Mouse (Mus musculus): ENCODE measurements around the gene Gm28051. TPM values are rescaled to one million over a fixed set of nuclear protein-coding genes. Genes with fewer than 3 reads are reported as not detected.

Gm28051 gene
- polyA plus RNA-seq, 1 experiment from 2014 or later = not detected

DNA sequence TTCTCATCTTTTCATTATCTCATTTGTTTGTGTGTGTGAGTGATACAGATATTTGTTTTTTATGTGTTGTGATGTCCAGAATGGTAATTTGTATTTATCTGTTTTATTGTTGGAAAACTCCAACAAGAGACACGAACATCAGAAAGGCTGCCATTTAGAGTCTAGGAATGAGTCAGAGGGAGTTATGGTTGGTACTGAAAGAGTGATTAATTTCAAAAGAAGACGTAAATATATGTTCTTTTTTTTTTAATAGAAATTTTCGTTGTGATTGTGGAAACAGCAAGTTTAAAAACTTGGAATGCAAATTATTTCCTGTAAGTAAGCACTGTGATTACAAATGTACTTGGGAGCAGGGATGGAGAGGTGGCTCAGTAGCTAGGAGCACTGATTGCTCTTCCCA, 4.1 kb upstream of the Gm28051 start:
- no peaks in the 10 kb centered on the region for H3K9me3 ChIP-seq
- no peak overlapping the region for H3K4me3 ChIP-seq
- peaks cover 38% of the 10 kb centered on the region for H3K36me3 ChIP-seq
- H3K4me1 ChIP-seq = peaks cover 13% of the 10 kb centered on the region
- H3K27me3 ChIP-seq (ENCODE audit: insufficient read depth, poor library complexity, severe bottlenecking) = no peaks in the 10 kb centered on the region
- 88% methylated on average over 3 of the region's 3 CpGs for WGBS
- DNase-seq (ENCODE audit: low spot score) = peak; percentile 24
- H3K27ac ChIP-seq = no peak overlapping the region

DNA sequence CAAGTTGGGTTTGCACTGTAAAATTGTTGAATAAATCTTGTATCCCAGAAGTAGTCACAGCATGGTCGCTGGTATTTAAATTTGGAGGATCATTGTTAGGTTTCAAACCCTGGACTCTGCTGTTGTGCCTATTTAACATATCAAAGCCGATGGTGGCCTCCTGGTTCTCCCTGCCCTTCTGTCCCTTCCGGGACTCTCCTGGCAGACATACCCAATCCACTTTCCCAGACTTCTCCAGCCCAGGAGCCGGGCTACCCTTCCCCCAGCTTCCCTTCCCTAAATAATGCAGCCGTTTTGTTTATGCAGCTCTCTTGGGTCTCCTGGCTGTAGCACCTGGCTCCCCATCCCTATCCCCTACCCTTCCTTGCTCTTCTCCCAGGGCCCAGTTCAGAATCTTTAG, 1.4 kb upstream of the Gm28051 start:
- H3K36me3 ChIP-seq = peaks cover 16% of the 10 kb centered on the region
- peak overlapping the region; percentile 91; the same call in 1 of the 2 replicates for H3K27ac ChIP-seq
- peak overlapping the region; percentile 94 for H3K4me3 ChIP-seq
- WGBS = 3% methylated on average over 5 of the region's 5 CpGs
- H3K27me3 ChIP-seq (ENCODE audit: insufficient read depth, poor library complexity, severe bottlenecking) = no peaks in the 10 kb centered on the region
- H3K9me3 ChIP-seq = no peaks in the 10 kb centered on the region
- peaks cover 15% of the 10 kb centered on the region for H3K4me1 ChIP-seq
- peak; percentile 63 for DNase-seq (ENCODE audit: low spot score)

DNA sequence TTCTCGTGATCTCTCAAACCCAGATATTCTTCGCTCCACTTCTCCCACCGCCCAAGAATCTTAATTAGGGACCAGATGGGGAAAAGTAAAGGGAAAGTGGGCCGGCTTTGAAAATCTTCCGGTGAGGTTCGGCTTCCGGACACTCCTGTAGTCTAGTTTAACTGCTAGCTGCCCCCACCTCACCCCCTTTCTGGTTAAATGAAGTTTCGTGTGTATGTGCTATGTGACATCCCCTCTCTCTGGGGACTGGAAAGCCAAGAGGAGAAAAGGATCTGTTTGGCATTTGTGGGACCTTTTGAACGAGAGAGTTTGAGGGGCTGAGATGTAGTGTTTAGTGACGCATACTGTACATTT, 815 bp upstream of the Gm28051 start, which contains the start of gene Gm20604:
Gm20604 (minus strand) TSS at position 270 of the 354 bp plus-strand sequence.
- Histone ChIP-seq H3K4me3 (peak within 1 kb of the TSS; percentile 94), H3K4me1 (peaks cover 15% of the 10 kb centered on the region), H3K36me3 (peaks cover 14% of the 10 kb centered on the region), H3K9me3 (no peaks in the 10 kb centered on the region), H3K27me3 (ENCODE audit: insufficient read depth, poor library complexity, severe bottlenecking) (no peaks in the 10 kb centered on the region), H3K27ac (peak within 1 kb of the TSS; percentile 91)
- WGBS = 1% methylated on average over 10 of the region's 10 CpGs
- no peak for DNase-seq (ENCODE audit: low spot score)

DNA sequence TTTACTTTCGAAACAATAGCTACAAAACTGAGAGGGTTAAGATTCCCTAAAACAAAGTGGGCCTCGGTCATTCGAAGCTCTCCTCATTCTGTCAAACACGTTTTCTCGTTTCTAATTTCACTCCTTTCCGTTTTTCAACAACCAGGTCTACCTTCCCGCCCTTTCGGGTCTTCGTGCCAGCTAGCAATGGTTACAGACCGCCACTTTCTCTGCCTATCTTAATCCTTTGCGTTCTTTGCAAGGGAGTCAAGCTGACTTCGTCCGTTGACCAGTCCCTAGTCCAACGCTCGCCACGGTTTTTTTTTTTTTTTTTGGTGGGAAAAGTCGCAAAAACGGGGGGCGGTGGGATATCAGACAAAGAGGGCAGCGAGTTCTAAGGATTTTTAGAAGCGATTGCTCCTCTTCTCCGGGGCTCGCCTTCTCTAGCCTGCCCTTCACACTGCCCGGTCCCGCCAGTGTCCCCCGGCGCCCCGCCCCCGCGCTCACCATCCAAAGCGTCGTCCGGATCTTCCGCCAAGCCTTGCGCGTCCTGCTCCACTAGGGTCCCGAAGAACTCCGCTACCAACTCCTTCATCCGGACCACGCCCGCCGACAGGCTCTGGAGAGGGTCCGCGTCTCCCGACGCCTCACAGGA, 393 bp downstream of the Gm28051 start:
- H3K27me3 ChIP-seq (ENCODE audit: insufficient read depth, poor library complexity, severe bottlenecking) = no peaks in the 10 kb centered on the region
- H3K27ac ChIP-seq = peak overlapping the region; percentile 91
- no peaks in the 10 kb centered on the region for H3K9me3 ChIP-seq
- peaks cover 8% of the 10 kb centered on the region for H3K36me3 ChIP-seq
- WGBS = 1% methylated on average over 46 of the region's 46 CpGs
- DNase-seq (ENCODE audit: low spot score) = no peak
- peak overlapping the region; percentile 94 for H3K4me3 ChIP-seq
- peaks cover 15% of the 10 kb centered on the region for H3K4me1 ChIP-seq

DNA sequence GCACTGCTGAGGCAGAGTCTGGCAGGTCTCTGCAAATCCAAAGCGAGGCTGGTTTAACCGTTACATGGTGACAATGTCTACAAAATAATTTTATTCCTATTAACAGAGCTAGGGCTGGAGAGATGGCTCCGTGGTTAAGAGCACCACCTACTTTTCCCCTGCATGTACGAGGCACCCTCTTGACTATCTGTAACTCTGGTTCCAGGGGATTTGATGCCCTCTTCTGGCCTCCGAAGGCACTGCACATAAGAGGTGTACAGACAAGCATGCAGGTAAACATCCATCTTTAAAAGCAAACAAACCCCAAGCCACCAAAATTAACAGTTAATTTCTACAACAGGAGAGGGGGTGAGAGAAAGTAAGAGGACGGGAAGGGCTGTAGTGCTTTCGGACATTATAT, 1.3 kb downstream of the Gm28051 start:
- Histone ChIP-seq H3K27ac (peak overlapping the region; percentile 91; the same call in 1 of the 2 replicates), H3K36me3 (peaks cover 7% of the 10 kb centered on the region; the same call in 1 of the 2 replicates), H3K4me1 (peaks cover 15% of the 10 kb centered on the region), H3K27me3 (ENCODE audit: insufficient read depth, poor library complexity, severe bottlenecking) (no peaks in the 10 kb centered on the region), H3K4me3 (peak overlapping the region; percentile 94), H3K9me3 (no peaks in the 10 kb centered on the region)
- peak; percentile 72 for DNase-seq (ENCODE audit: low spot score)
- WGBS = 77% methylated on average over 7 of the region's 7 CpGs

DNA sequence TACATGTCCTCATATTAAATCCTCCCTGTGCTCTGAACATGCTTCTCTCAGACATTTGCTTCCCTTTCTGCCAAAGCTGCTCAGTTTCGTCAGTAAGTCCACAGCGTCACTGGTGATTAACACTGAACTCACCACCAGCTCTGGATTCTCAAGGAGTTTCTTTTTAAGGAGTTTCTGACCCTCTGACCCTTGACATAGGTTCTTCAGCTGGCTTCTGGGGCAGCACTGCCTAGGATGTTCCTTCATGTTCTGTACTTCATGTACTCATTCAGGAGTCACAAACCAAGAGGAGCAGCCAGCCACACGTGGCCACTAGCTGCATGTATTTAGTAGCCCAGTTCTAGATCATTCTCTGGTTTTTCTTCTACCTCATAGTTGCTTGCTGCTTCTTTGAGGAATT, 9.3 kb downstream of the Gm28051 start:
- H3K9me3 ChIP-seq = no peaks in the 10 kb centered on the region
- WGBS = 83% methylated on average over 3 of the region's 3 CpGs
- no peak overlapping the region for H3K27ac ChIP-seq
- H3K4me3 ChIP-seq = no peak overlapping the region
- peaks cover 10% of the 10 kb centered on the region for H3K4me1 ChIP-seq
- H3K36me3 ChIP-seq = peaks cover 19% of the 10 kb centered on the region
- no peaks in the 10 kb centered on the region for H3K27me3 ChIP-seq (ENCODE audit: insufficient read depth, poor library complexity, severe bottlenecking)
- peak; percentile 54 for DNase-seq (ENCODE audit: low spot score)

DNA sequence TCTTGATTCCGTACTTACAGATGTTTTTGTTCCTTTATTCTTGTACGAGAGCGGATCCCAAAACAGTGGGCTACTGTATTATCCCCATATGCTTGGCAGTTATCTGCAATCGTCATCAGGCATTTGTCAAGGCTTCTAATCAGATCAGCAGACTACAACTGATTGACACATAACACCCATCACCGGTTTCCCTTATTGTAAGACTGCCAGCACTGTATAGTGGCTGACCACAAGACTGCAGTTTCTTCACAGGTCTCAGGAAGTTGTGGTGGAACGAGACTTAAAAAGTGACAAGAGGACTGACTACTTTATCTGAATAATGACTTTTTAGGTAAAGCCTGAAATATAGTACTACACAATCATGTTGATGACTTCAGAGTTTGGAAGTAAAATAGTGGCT, 12.7 kb downstream of the Gm28051 start:
- peak overlapping the region; percentile 93; the same call in 1 of the 2 replicates for H3K4me3 ChIP-seq
- no peaks in the 10 kb centered on the region for H3K9me3 ChIP-seq
- 58% methylated on average over 6 of the region's 6 CpGs for WGBS
- DNase-seq (ENCODE audit: low spot score) = peak; percentile 70
- no peaks in the 10 kb centered on the region for H3K27me3 ChIP-seq (ENCODE audit: insufficient read depth, poor library complexity, severe bottlenecking)
- H3K36me3 ChIP-seq = peaks cover 19% of the 10 kb centered on the region
- H3K4me1 ChIP-seq = peaks cover 20% of the 10 kb centered on the region
- H3K27ac ChIP-seq = no peak overlapping the region

DNA sequence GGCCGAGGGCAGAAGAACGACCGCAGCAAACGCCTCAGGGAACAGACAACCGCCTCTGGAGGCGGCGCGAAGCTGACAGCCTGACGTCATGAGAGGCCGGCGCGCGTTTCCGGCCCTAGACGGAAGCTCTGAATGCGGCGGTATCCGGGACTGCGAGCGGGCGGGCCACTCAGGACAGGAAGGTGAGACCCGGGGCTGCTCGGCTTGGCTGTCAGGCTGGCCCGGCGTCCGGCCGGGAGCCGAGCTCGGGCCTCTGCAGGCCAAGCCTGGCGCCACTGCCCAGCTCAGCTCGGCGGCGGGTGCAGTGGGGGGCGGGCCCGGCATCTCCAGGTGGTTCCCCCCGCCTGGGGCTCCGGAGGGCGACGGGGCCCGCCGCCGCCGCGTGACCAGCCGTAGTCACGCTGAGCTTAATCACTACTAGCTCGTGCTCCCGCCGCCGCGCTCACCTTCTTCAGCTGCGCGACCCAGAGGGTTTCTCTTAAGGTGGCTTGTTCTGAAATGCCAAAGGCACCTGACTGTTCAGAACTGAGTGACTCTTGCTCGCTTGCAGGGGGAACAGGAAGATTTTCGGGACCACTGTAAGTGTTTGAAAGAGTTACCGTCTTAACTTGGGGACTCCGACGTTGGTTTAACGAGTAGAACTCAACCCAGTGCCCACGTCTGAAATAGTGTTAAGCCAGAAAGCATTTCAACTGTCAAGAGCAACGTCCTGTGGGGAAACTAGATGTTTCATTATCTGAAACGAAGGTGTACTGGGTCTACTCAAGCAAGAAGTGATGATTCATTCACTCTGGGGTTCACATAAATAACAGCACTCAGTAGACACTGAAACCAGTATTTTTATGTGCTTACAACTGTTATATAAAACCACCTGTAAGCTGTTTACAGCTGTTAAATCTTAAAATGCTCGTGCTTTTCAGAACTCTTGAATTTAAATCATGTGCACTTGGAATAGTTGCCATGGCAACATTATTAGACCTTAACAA, 13.7 kb downstream of the Gm28051 start, which contains the start of the genes Moap1 and Tmem251:
Moap1 (minus strand) TSS at position 73 of the 986 bp plus-strand sequence.
Tmem251 (plus strand) TSS at position 174 of the 986 bp plus-strand sequence.
- H3K36me3 ChIP-seq = peaks cover 15% of the 10 kb centered on the region
- H3K9me3 ChIP-seq = no peaks in the 10 kb centered on the region
- WGBS = under 1% methylated on average over 63 of the region's 63 CpGs

DNA sequence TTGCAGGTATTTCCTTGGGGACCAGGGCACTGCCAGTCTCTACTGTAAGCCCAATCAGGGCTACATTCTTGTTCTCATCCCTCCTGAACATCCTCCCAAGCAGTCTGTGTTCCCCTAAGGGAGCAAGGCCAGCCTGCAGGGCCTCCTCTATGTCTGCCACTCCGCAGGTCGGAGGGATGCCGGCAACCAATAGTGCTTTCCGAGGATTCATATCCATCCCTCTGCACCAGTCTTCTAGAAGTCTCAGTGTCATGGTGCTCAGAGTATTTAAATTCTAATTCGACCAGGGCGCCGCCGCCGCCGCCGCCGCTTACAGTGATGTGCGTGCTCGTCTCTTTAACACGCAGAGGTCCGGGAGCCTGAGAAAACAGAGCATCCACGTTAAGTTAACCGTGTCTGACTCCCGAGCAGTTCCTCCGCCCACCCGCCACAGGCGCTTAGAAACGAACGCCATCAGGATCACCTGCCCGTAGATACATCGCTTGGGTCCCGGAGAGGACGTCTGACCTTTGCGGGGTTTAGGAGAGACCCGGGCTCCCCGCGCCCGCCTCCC, 14.5 kb downstream of the Gm28051 start:
- no peaks in the 10 kb centered on the region for H3K9me3 ChIP-seq
- no peak for DNase-seq (ENCODE audit: low spot score)
- H3K4me1 ChIP-seq = peaks cover 23% of the 10 kb centered on the region
- under 1% methylated on average over 33 of the region's 33 CpGs for WGBS
- peak overlapping the region; percentile 96 for H3K27ac ChIP-seq
- peak overlapping the region; percentile 93 for H3K4me3 ChIP-seq
- H3K36me3 ChIP-seq = peaks cover 8% of the 10 kb centered on the region; the same call in 1 of the 2 replicates
- no peaks in the 10 kb centered on the region for H3K27me3 ChIP-seq (ENCODE audit: insufficient read depth, poor library complexity, severe bottlenecking)

More for the DNA sequence above, 13.7 kb downstream of the Gm28051 start, which contains the start of the genes Moap1 and Tmem251:
- DNase-seq (ENCODE audit: low spot score) = peak; percentile 96
- Histone ChIP-seq H3K27me3 (ENCODE audit: insufficient read depth, poor library complexity, severe bottlenecking) (no peaks in the 10 kb centered on the region), H3K4me1 (peaks cover 23% of the 10 kb centered on the region), H3K4me3 (peak within 1 kb of the TSS; percentile 93), H3K27ac (peak within 1 kb of the TSS; percentile 96)

DNA sequence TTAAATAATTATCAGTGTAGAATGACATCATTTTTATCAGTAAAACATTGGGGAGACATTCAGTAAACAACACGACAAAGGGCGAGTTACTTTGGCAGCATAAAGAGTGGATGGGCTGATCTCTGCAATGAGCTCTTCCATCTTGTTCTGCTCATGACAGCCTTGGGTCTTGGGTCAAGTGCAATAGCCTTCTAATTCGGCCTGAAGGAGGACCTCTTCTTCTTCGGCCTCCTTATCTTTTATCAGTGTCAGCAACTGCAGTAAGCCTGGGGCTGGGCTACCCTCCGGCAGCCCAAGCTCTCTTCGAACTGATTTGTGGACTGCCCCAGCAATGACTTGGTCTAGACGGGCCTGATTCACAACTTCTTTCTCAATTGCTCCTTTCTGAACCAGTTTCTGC, 15.5 kb downstream of the Gm28051 start:
- Histone ChIP-seq H3K4me1 (peaks cover 23% of the 10 kb centered on the region), H3K4me3 (no peak overlapping the region), H3K27me3 (ENCODE audit: insufficient read depth, poor library complexity, severe bottlenecking) (no peaks in the 10 kb centered on the region), H3K27ac (no peak overlapping the region), H3K36me3 (no peaks in the 10 kb centered on the region), H3K9me3 (no peaks in the 10 kb centered on the region)
- DNase-seq (ENCODE audit: low spot score) = peak; percentile 70
- WGBS = 60% methylated on average over 7 of the region's 7 CpGs

DNA sequence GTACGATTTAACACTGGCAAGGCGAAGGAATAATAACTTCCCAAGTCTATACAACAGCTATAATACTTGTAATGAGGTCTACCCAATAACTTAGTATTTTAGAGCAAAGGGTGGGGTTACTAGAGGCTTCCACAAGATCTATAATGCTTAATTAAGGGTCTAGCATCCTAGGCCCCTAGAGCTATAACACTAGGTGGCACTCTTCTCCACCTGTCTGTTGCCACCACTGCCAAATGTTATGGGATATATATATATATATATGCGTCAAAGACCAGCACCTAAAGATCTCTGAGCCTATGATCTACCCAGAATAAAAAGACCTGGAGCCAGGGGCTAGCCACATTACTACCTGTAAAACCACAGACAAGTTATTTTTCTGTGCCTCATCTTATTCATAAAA, 17.3 kb downstream of the Gm28051 start:
- 67% methylated on average over 3 of the region's 3 CpGs for WGBS
- Histone ChIP-seq H3K9me3 (no peaks in the 10 kb centered on the region), H3K27me3 (ENCODE audit: insufficient read depth, poor library complexity, severe bottlenecking) (no peaks in the 10 kb centered on the region), H3K27ac (no peak overlapping the region), H3K4me3 (no peak overlapping the region), H3K4me1 (peaks cover 23% of the 10 kb centered on the region), H3K36me3 (no peaks in the 10 kb centered on the region)
- DNase-seq (ENCODE audit: low spot score) = peak; percentile 42

DNA sequence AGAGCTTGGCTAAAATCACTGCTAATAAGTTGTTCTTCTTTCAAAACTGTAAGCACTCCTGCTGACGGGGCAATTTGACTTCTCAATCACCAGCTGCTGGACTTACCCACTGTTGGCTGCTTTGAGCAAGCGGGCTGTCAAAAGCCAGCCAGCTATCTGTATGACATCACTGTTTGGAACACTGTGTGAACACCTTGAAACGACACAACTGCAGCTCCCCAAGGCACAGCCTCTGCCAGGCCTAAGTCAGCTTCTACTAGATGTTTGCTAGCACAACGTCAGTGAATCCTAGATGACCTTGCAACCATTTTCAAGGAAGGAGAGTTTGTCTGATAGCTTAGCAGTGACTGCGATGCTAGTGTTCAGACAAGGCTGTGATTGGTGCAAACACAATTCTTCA, 18.5 kb downstream of the Gm28051 start:
- H3K4me1 ChIP-seq = peaks cover 14% of the 10 kb centered on the region
- H3K4me3 ChIP-seq = no peak overlapping the region
- no peaks in the 10 kb centered on the region for H3K9me3 ChIP-seq
- peak; percentile 70 for DNase-seq (ENCODE audit: low spot score)
- WGBS = 65% methylated on average over 5 of the region's 5 CpGs
- H3K27me3 ChIP-seq (ENCODE audit: insufficient read depth, poor library complexity, severe bottlenecking) = no peaks in the 10 kb centered on the region
- H3K27ac ChIP-seq = no peak overlapping the region
- H3K36me3 ChIP-seq = no peaks in the 10 kb centered on the region

Measured in heart, embryonic 10.5 days (tissue).